ENCODE assay signal across 9 mouse cellular contexts in the genomic region with DNA sequence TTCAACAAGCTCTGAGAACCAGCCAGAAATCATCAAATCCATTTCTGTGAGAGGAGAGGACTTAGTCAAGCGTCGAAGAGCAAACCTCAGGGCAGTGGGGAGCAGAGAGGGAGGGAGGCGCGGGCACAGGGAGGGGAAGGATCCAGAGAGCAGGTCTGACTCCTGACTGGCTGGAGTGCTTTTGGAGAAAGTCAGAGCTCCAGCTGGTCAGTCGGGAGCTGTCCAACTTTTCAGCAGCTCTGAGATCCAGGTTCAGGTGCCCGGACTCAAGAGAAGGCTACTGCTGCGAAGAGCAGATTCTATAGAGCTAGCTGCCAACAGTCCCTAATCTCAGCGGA.
DNase-seq lines count a peak whose midpoint lies in the region; ATAC-seq lines count a peak whose summit lies in the region.
"Had no signal": no experiment of that assay in that cellular context is flagged by ENCODE, and none has a peak within 500 bp of the region (broad histone marks: within the 10 kb centered on the region; RNA-seq: fewer than 3 reads in every experiment).

No protein-coding gene starts in this region.

- H3K4me3 ChIP-seq in heart, embryonic 16.5 days (ENCODE audit: low read length), result peak overlapping the region; percentile 52
- H3K4me3 ChIP-seq: erythroblast, embryonic 14.5 days had no signal

- peaks cover 8% of the 10 kb centered on the region; the same call in 1 of the 2 replicates for H3K4me1 ChIP-seq in heart, embryonic 16.5 days (ENCODE audit: control insufficient read depth, insufficient read depth, low read length)

- peak; percentile 24 for DNase-seq in urinary bladder, postnatal 25 days (ENCODE audit: low spot score)
- no peak for DNase-seq in urinary bladder, postnatal 10 days (ENCODE audit: low spot score)
- DNase-seq in embryo, embryonic 11.5 days (ENCODE audit: low read depth, low spot score), result peak; percentile 64
- DNase-seq in kidney, postnatal 10 days, result peak; percentile 84
- peak; percentile 20 to 60 for DNase-seq in urinary bladder, postnatal 4 days (ENCODE audit: low spot score in 2 of 2)
- no peak for DNase-seq in right cerebral cortex, postnatal 4 days

- H3K27me3 ChIP-seq in heart, embryonic 16.5 days (ENCODE audit: control insufficient read depth, insufficient read depth, low read length), result peaks cover 23% of the 10 kb centered on the region

- peak; percentile 55 for ATAC-seq in heart, embryonic 16.5 days (replicated peaks; ENCODE audit: extremely low read depth, insufficient read depth, low FRiP score)
- ATAC-seq in megakaryocyte-erythroid progenitor cell, adult 5-6 weeks (replicated peaks; ENCODE audit: low FRiP score, low TSS enrichment, poor library complexity, severe bottlenecking), result peak; percentile 71

- H3K9ac ChIP-seq in heart, embryonic 16.5 days (ENCODE audit: low read length), result no peak overlapping the region

- peak overlapping the region; percentile 76 for H3K4me2 ChIP-seq in heart, embryonic 16.5 days (ENCODE audit: low read depth, low read length)

- H3K36me3 ChIP-seq in heart, embryonic 16.5 days (ENCODE audit: control insufficient read depth, insufficient read depth), result no peaks in the 10 kb centered on the region

- no peak overlapping the region for H3K27ac ChIP-seq in heart, embryonic 16.5 days (ENCODE audit: low read length)

- WGBS in heart, embryonic 16.5 days, result 2% methylated on average over 8 of the region's 8 CpGs

- H3K9me3 ChIP-seq in heart, embryonic 16.5 days (replicated peaks; ENCODE audit: control insufficient read depth, low read length), result no peaks in the 10 kb centered on the region

Comparison
In these comparisons a context has a peak if more than half of its experiments do, and no peak if none do; other contexts are left out.
1. DNase-seq: peak in urinary bladder, postnatal 25 days (single experiment), embryo, embryonic 11.5 days (single experiment), kidney, postnatal 10 days (single experiment) and urinary bladder, postnatal 4 days (2 of 2); none in urinary bladder, postnatal 10 days (single experiment) and right cerebral cortex, postnatal 4 days (single experiment).